Mouse (Mus musculus) CH12.LX (cell line): Measurements from ENCODE around the gene Btbd7. TPM values are rescaled to one million over a fixed set of nuclear protein-coding genes. Genes with fewer than 3 reads are reported as not detected.

Experiments
- DNase-seq: peaks from one replicate; pipeline ENCODE4 v3.0.0-alpha.2; 2013; ENCODE audit errors: extremely low read depth
- H3K27ac ChIP-seq: 2 replicates; pipeline ENCODE4 v1.5.1; 2012; ENCODE audit warnings: low read depth, mild to moderate bottlenecking, control low read depth, moderate library complexity; ENCODE audit not compliant: insufficient read depth
- H3K27me3 ChIP-seq: replicated peaks from 2 replicates; pipeline ENCODE3; 2012; ENCODE audit warnings: inconsistent platforms
- H3K36me3 ChIP-seq, 2 experiments: replicated peaks in 1 of 2; 2 replicates each; pipeline versions ENCODE3 to v1.6.1; 2012; ENCODE audit warnings: inconsistent platforms in 1 of 2, low read length in 1 of 2, mild to moderate bottlenecking in 1 of 2, mixed read lengths in 1 of 2, moderate library complexity in 1 of 2; ENCODE audit not compliant: control insufficient read depth in 1 of 2, insufficient read depth in 1 of 2
- H3K4me1 ChIP-seq, 2 experiments: 2 replicates each; pipeline ENCODE4 v1.6.1; 2012; ENCODE audit warnings: inconsistent platforms in 1 of 2, moderate library complexity in 1 of 2; ENCODE audit not compliant: insufficient read depth in 2 of 2, control insufficient read depth in 1 of 2
- H3K4me2 ChIP-seq: 2 replicates; pipeline ENCODE4 v1.6.1; 2012; ENCODE audit warnings: low read depth, mild to moderate bottlenecking, control low read depth; ENCODE audit not compliant: poor library complexity, insufficient read depth, severe bottlenecking
- H3K4me3 ChIP-seq, 3 experiments: fragments of 150-350 bp in 1 of 3; sonication (generic) in 1 of 3; replicated peaks in 1 of 3; 2 replicates each; pipeline versions ENCODE3 to v1.5.1; 2011 to 2012; ENCODE audit warnings: low read depth in 2 of 3, low read length in 2 of 3, mild to moderate bottlenecking in 2 of 3, moderate library complexity in 2 of 3, control low read depth in 1 of 3, improper control_type of control experiment in 1 of 3, inconsistent platforms in 1 of 3, mixed read lengths in 1 of 3; ENCODE audit not compliant: poor library complexity in 1 of 3
- H3K79me2 ChIP-seq: replicated peaks from 2 replicates; pipeline ENCODE4 v1.6.1; 2012; ENCODE audit warnings: mild to moderate bottlenecking, moderate library complexity; ENCODE audit not compliant: control insufficient read depth, poor library complexity, insufficient read depth, severe bottlenecking; ENCODE audit errors: extremely low read depth
- H3K9ac ChIP-seq: 2 replicates; pipeline ENCODE4 v1.6.1; 2012; ENCODE audit warnings: low read depth, mild to moderate bottlenecking, control low read depth, moderate library complexity; ENCODE audit not compliant: insufficient read depth
- H3K9me3 ChIP-seq: replicated peaks from 2 replicates; pipeline ENCODE3; 2012; ENCODE audit warnings: low read length, inconsistent platforms, mixed read lengths
- BHLHE40 ChIP-seq: IDR thresholded peaks from 2 replicates; pipeline ENCODE4 v1.6.1; 2011; ENCODE audit warnings: mild to moderate bottlenecking, low read depth, low read length, improper control_type of control experiment
- E2F4 ChIP-seq: IDR thresholded peaks from 2 replicates; pipeline ENCODE4 v1.6.1; 2011; ENCODE audit warnings: low read depth, low read length, improper control_type of control experiment; ENCODE audit not compliant: insufficient replicate concordance
- ELF1 ChIP-seq: IDR thresholded peaks from 2 replicates; pipeline ENCODE4 v1.6.1; 2014; ENCODE audit warnings: low read depth, mild to moderate bottlenecking, inconsistent platforms, low read length, improper control_type of control experiment
- EP300 ChIP-seq: IDR thresholded peaks from 2 replicates; pipeline ENCODE4 v1.6.1; 2011; ENCODE audit warnings: low read length, improper control_type of control experiment
- ETS1 ChIP-seq: conservative IDR thresholded peaks from 2 replicates; pipeline ENCODE4 v1.6.1; 2012; ENCODE audit warnings: low read depth, mild to moderate bottlenecking, inconsistent platforms, low read length, improper control_type of control experiment, moderate library complexity
- GABPA ChIP-seq: IDR thresholded peaks from 2 replicates; pipeline ENCODE4 v1.6.1; 2012; ENCODE audit warnings: low read depth, low read length, improper control_type of control experiment, inconsistent platforms; ENCODE audit not compliant: insufficient replicate concordance
- HCFC1 ChIP-seq: IDR thresholded peaks from 2 replicates; pipeline ENCODE4 v1.6.1; 2012; ENCODE audit warnings: low read depth, mild to moderate bottlenecking, inconsistent platforms, low read length, improper control_type of control experiment
- IRF4 ChIP-seq: IDR thresholded peaks from 2 replicates; pipeline ENCODE4 v1.6.1; 2014; ENCODE audit warnings: low read depth, mild to moderate bottlenecking, inconsistent platforms, low read length, improper control_type of control experiment
- JUN ChIP-seq: IDR thresholded peaks from 2 replicates; pipeline ENCODE4 v1.6.1; 2011; ENCODE audit warnings: low read depth, mild to moderate bottlenecking, low read length, improper control_type of control experiment, moderate library complexity; ENCODE audit not compliant: insufficient read depth
- JUND ChIP-seq: conservative IDR thresholded peaks from 2 replicates; pipeline ENCODE4 v1.6.1; 2011; ENCODE audit warnings: low read depth, low read length, improper control_type of control experiment
- MAZ ChIP-seq: IDR thresholded peaks from 2 replicates; pipeline ENCODE4 v1.6.1; 2012; ENCODE audit warnings: low read depth, mild to moderate bottlenecking, inconsistent platforms, low read length, improper control_type of control experiment, moderate library complexity
- MEF2A ChIP-seq: IDR thresholded peaks from 2 replicates; pipeline ENCODE4 v1.6.1; 2014; ENCODE audit warnings: low read depth, mild to moderate bottlenecking, inconsistent platforms, low read length, improper control_type of control experiment, borderline replicate concordance
- MXI1 ChIP-seq: IDR thresholded peaks from 2 replicates; pipeline ENCODE4 v1.6.1; 2011; ENCODE audit warnings: mild to moderate bottlenecking, low read depth, low read length, improper control_type of control experiment
- MYC ChIP-seq: IDR thresholded peaks from 2 replicates; pipeline ENCODE4 v1.6.1; 2011; ENCODE audit warnings: low read depth, mild to moderate bottlenecking, improper control_type of control experiment, low read length
- NRF1 ChIP-seq: IDR thresholded peaks from 2 replicates; pipeline ENCODE4 v1.6.1; 2014; ENCODE audit warnings: low read depth, mild to moderate bottlenecking, inconsistent platforms, low read length, improper control_type of control experiment, moderate library complexity
- POLR2A ChIP-seq: IDR thresholded peaks from 2 replicates; pipeline ENCODE4 v1.6.1; 2011; ENCODE audit warnings: low read depth, mild to moderate bottlenecking, improper control_type of control experiment, low read length
- RAD21 ChIP-seq: IDR thresholded peaks from 2 replicates; pipeline ENCODE4 v1.6.1; 2011; ENCODE audit warnings: low read depth, mild to moderate bottlenecking, low read length, improper control_type of control experiment, moderate library complexity
- SMC3 ChIP-seq: IDR thresholded peaks from 2 replicates; pipeline ENCODE4 v1.6.1; 2011; ENCODE audit warnings: low read depth, low read length, improper control_type of control experiment
- USF1 ChIP-seq: IDR thresholded peaks from 2 replicates; pipeline ENCODE4 v1.6.1; 2014; ENCODE audit warnings: low read depth, mild to moderate bottlenecking, inconsistent platforms, low read length, improper control_type of control experiment
- USF2 ChIP-seq: conservative IDR thresholded peaks from 2 replicates; pipeline ENCODE4 v1.6.1; 2011; ENCODE audit warnings: low read depth, low read length, improper control_type of control experiment
- ZC3H11A ChIP-seq: IDR thresholded peaks from 2 replicates; pipeline ENCODE4 v1.6.1; 2012; ENCODE audit warnings: low read depth, mild to moderate bottlenecking, inconsistent platforms, low read length, improper control_type of control experiment
- ZKSCAN1 ChIP-seq: IDR thresholded peaks from 2 replicates; pipeline ENCODE4 v1.6.1; 2012; ENCODE audit warnings: low read depth, inconsistent platforms, low read length, improper control_type of control experiment, borderline replicate concordance
- dilution Hi-C: fragments of 300-500 bp; cut with MboI; formaldehyde crosslinking; loops from 2 replicates; pipeline ENCODE4 v1.14.3; 2020; ENCODE audit warnings: low sequenced_read_pairs; ENCODE audit not compliant: extremely low pct_unique_long_range_greater_than_20kb, extremely low pct_ligation_motif_present
- in situ Hi-C: fragments of 300-500 bp; cut with MboI; formaldehyde crosslinking; loops from 3 replicates; pipeline ENCODE4 v1.14.3; 2019; ENCODE audit warnings: low sequenced_read_pairs, low pct_ligation_motif_present, low pct_unique_long_range_greater_than_20kb, mixed read lengths
- polyA plus RNA-seq: library from polyadenylated mRNA; unstranded; fragments of >175 nt; gene quantifications from 2 replicates; pipeline ENCODE4 v1.2.1, GENCODE M21; 2012; ENCODE audit warnings: low read depth; ENCODE audit not compliant: insufficient read length
- total RNA-seq, 2 experiments: library from RNA; depleted of rRNA; stranded (reverse); fragments of 300-350 nt in 1 of 2; fragments of >200 nt in 1 of 2; gene quantifications; 2 replicates each; pipeline ENCODE4 v1.2.3; 2012 to 2014

The Btbd7 gene
- total and polyA plus RNA-seq, 3 experiments, result 3.6 to 7.2 (median 5.1) TPM

- in situ Hi-C loops (no loop called here), dilution Hi-C loops (no loop called here)
- H3K79me2 ChIP-seq, result no peaks in the 10 kb centered on the region
- no peaks in the 10 kb centered on the region for H3K36me3 ChIP-seq
- DNase-seq, result no peak
- H3K4me1 ChIP-seq, result no peaks in the 10 kb centered on the region
- no peak overlapping the region for H3K9ac ChIP-seq
- no peaks in the 10 kb centered on the region for H3K9me3 ChIP-seq
- H3K27ac ChIP-seq, result no peak overlapping the region
- no peak overlapping the region for H3K4me2 ChIP-seq
- no peak overlapping the region for H3K4me3 ChIP-seq
- H3K27me3 ChIP-seq, result no peaks in the 10 kb centered on the region
- TF ChIP-seq ETS1 (no peak), ZKSCAN1 (no peak), SMC3 (no peak), EP300 (no peak), USF2 (no peak), JUN (no peak), MYC (no peak), E2F4 (no peak), MXI1 (no peak), JUND (no peak), ZC3H11A (no peak), GABPA (no peak), RAD21 (no peak)
These were observed 37.8 kb upstream of the Btbd7 start for GRCm38 (mm10) chr12:102916073-102916472.

GRCm38 (mm10) chr12:102908191-102908590 lies 29.9 kb upstream of the Btbd7 start:
- in situ Hi-C loops, result no loop called here
- Histone ChIP-seq H3K9ac (no peak overlapping the region), H3K79me2 (no peaks in the 10 kb centered on the region), H3K27ac (no peak overlapping the region), H3K27me3 (no peaks in the 10 kb centered on the region), H3K4me1 (no peaks in the 10 kb centered on the region), H3K36me3 (no peaks in the 10 kb centered on the region), H3K9me3 (no peaks in the 10 kb centered on the region)
- no peak for DNase-seq
- TF ChIP-seq BHLHE40, result no peak
- no peak for TF ChIP-seq HCFC1
- TF ChIP-seq MEF2A, result no peak
- no peak for TF ChIP-seq POLR2A
- TF ChIP-seq NRF1, result no peak
- no peak for TF ChIP-seq IRF4
- TF ChIP-seq USF1, result no peak
- TF ChIP-seq ELF1, result no peak
- TF ChIP-seq MAZ, result no peak
- TF ChIP-seq USF2, result no peak
- TF ChIP-seq EP300, result no peak
- TF ChIP-seq RAD21, result no peak
- TF ChIP-seq, all 38 proteins: peak for 0
- Histone ChIP-seq H3K4me2 (no peak overlapping the region), H3K4me3 (no peak overlapping the region)
- dilution Hi-C loops, result no loop called here
